Mouse (Mus musculus): ENCODE results near the gene Dgcr6.

DNA sequence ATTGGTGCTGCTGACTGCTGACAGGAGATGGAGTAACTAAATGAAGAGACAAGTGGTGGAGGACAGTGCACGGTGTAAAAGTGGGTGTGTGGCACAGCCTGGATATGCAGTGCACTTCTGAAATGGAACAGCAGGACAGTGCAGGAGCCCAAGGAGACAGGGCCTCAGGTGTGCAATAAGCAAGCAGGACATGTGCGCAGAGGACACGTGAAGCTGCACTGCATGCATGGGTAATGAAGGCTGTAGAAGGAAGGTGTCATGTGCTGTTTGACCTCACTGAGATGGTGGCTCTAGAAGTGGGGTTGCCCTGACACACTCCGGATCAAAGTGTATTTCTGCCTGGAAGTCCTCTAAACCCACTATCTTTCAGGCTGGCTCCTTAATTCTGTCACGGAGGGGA lies 22.0 kb downstream of the Dgcr6 start:
- TF ChIP-seq POLR2A (IDR thresholded peaks at IDR 0.05; ENCODE audit: control insufficient read depth, low read depth, low read length) (no peak), CTCF (IDR thresholded peaks at IDR 0.05; ENCODE audit: control insufficient read depth, insufficient read depth, insufficient replicate concordance, low read depth, low read length) (no peak)

Measured in testis, adult 2 months (tissue).